Mouse (Mus musculus) hindbrain, embryonic 14.5 days (tissue): ENCODE results near the gene 4931428F04Rik. TPM values are rescaled to one million over a fixed set of nuclear protein-coding genes. Genes with fewer than 3 reads are reported as not detected.
"Not testable (repeated sequence)": the region's sequence is repeated elsewhere in the genome, so short reads cannot be mapped to it uniquely, and the experiment has no call there.

Experiments used
- ATAC-seq: fragments of 200-750 bp; cut with Nextera tagmentation; 2 replicates; pipeline ENCODE4 v1.8.0; 2017; ENCODE audit warnings: moderate number of reproducible peaks, mild to moderate bottlenecking, moderate TSS enrichment, moderate library complexity; ENCODE audit not compliant: low FRiP score
- DNase-seq: peaks from one replicate; pipeline ENCODE4 v3.0.0-alpha.2; 2015; ENCODE audit warnings: low spot score
- H3K27ac ChIP-seq: fragments of 300-500 bp; sonication (generic); 2 replicates; pipeline ENCODE4 v1.5.1; 2014; ENCODE audit warnings: mild to moderate bottlenecking, moderate library complexity
- H3K27me3 ChIP-seq: fragments of 300-500 bp; sonication (generic); 2 replicates; pipeline ENCODE4 v1.6.1; 2014; ENCODE audit warnings: mild to moderate bottlenecking, low read length, mixed read lengths; ENCODE audit not compliant: control insufficient read depth, insufficient read depth
- H3K36me3 ChIP-seq: fragments of 300-500 bp; sonication (generic); replicated peaks from 2 replicates; pipeline ENCODE4 v1.6.1; 2014; ENCODE audit not compliant: control insufficient read depth, insufficient read depth
- H3K4me1 ChIP-seq: fragments of 300-500 bp; sonication (generic); replicated peaks from 2 replicates; pipeline ENCODE4 v1.6.1; 2014; ENCODE audit warnings: antibody characterized with exemption, low read length, mixed read lengths; ENCODE audit not compliant: control insufficient read depth, insufficient read depth
- H3K4me2 ChIP-seq: fragments of 300-500 bp; sonication (generic); replicated peaks from 2 replicates; pipeline ENCODE4 v1.6.1; 2014; ENCODE audit warnings: mild to moderate bottlenecking, moderate library complexity
- H3K4me3 ChIP-seq: fragments of 300-500 bp; sonication (generic); replicated peaks from 2 replicates; pipeline ENCODE4 v1.5.1; 2014; ENCODE audit warnings: mild to moderate bottlenecking, low read length
- H3K9ac ChIP-seq: fragments of 300-500 bp; sonication (generic); 2 replicates; pipeline ENCODE4 v1.6.1; 2014
- H3K9me3 ChIP-seq: fragments of 300-500 bp; sonication (generic); 2 replicates; pipeline ENCODE4 v1.6.1; 2016; ENCODE audit warnings: low read length; ENCODE audit not compliant: control insufficient read depth
- whole genome bisulfite sequencing: fragments of 180-500 bp; shearing (Covaris S2); extraction: QIAGEN DNeasy Blood & Tissue Kit; methylation state at CpG from one replicate; pipeline ENCODE4 v1.1.7; 2014; 5-methylcytosine and 5-hydroxymethylcytosine counted together
- polyA plus RNA-seq: library from polyadenylated mRNA; unstranded; fragments of >200 nt; fragmentation: Nextera tagmentation; extraction: Ambion mirVana; gene quantifications from 2 replicates; pipeline ENCODE4 v1.2.1, GENCODE M21; 2014

4931428F04Rik gene
- polyA plus RNA-seq, 1 experiment from 2014 or later, result 101 TPM

DNA sequence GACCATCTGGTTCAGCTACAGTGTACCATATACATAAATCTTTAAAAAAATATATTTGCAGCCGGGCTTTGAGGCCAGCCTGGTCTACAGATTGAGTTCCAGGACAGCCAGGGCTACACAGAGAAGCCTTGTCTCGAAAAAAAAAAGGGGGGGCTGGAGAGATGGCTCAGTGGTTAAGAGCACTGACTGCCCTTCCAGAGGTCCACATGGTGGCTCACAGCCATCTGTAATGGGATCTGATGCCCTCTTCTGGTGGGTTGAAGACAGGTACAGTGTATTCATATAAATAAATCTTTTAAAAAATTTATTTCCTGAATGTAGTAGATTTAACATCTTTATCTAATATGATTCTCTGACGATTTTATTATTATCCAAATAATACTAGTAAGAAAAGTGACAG is 2.1 kb upstream of the 4931428F04Rik start:
- 60% methylated on average over 3 of the region's 3 CpGs for WGBS
- not testable (repeated sequence) for H3K4me3 ChIP-seq, H3K9me3 ChIP-seq, H3K9ac ChIP-seq, DNase-seq, H3K4me2 ChIP-seq, H3K27ac ChIP-seq, H3K27me3 ChIP-seq, H3K36me3 ChIP-seq, ATAC-seq
- H3K4me1 ChIP-seq, result peaks cover 29% of the 10 kb centered on the region

DNA sequence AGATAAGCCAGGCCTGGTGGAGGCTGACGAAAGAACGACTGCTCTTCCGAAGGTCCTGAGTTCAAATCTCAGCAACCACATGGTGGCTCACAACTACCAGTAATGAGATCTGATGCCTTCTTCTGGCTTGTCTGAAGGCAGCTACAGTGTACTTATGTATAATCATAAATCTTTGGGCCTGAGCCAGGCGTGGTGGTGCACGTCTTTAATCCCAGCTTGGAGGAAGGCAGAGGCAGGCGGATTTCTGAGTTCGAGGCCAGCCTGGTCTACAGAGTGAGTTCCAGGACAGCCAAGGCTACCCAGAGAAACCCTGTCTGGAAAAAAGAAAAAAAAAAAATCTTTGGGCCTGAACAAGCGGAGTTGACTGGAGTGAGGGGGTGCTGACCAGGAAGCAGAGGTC is 1.7 kb upstream of the 4931428F04Rik start:
- H3K4me1 ChIP-seq, result peaks cover 32% of the 10 kb centered on the region
- H3K27me3 ChIP-seq, DNase-seq, H3K9ac ChIP-seq, ATAC-seq, H3K36me3 ChIP-seq, H3K27ac ChIP-seq, H3K9me3 ChIP-seq, H3K4me2 ChIP-seq: not testable (repeated sequence)
- 0 out of 2 replicates have a peak overlapping the region, but pooled peaks have one; percentile 43 for H3K4me3 ChIP-seq
- WGBS, result 88% methylated on average over 8 of the region's 8 CpGs

DNA sequence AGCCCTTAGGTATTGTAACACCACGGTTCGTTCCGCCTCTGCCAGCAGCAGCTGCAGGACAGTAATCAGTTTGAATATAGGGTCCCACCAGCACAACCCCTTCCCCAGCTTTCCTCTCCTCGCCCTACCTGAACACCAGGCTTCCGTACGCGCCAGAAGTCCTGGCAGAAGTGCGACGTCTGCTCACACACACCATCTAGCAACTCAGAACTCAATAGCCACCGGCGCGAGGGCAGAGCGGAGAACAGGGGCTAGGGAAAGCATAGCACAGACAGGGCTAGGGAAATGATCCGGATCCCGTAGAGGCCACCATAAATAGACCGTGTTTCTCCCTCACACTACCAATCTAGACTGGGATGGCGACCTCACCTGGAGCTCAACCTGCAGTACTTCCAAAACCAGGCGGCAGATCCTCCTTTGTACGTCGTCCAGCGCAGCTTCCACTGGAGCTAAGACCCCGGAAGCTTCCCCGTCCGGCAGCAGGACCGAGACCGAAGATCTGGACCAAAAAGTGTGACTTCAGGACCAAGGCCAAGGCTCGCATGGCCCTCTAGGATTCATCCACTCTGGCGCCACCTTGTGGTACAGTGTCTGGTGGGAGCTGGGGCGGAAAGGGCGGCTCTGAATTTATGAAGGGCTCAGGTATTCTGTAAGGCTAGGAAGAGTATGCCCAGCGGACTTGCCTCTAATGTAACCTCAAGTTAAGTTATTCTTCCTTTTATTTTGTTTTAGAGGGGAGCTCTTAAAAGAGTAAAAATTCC is 1.1 kb upstream of the 4931428F04Rik start:
- H3K9me3 ChIP-seq, result no peaks in the 10 kb centered on the region
- peak overlapping the region; percentile 50; the same call in 1 of the 2 replicates for H3K9ac ChIP-seq
- ATAC-seq (no peak), DNase-seq (peak; percentile 84)
- peaks cover 8% of the 10 kb centered on the region; the same call in 1 of the 2 replicates for H3K36me3 ChIP-seq
- H3K4me3 ChIP-seq, result peak overlapping the region; percentile 43
- H3K4me1 ChIP-seq, result peaks cover 39% of the 10 kb centered on the region
- peak overlapping the region; percentile 66 for H3K4me2 ChIP-seq
- WGBS, result 5% methylated on average over 31 of the region's 31 CpGs
- no peak overlapping the region for H3K27ac ChIP-seq
- 0 out of 2 replicates have a peak, but pooled peaks cover 8% of the 10 kb centered on the region for H3K27me3 ChIP-seq

DNA sequence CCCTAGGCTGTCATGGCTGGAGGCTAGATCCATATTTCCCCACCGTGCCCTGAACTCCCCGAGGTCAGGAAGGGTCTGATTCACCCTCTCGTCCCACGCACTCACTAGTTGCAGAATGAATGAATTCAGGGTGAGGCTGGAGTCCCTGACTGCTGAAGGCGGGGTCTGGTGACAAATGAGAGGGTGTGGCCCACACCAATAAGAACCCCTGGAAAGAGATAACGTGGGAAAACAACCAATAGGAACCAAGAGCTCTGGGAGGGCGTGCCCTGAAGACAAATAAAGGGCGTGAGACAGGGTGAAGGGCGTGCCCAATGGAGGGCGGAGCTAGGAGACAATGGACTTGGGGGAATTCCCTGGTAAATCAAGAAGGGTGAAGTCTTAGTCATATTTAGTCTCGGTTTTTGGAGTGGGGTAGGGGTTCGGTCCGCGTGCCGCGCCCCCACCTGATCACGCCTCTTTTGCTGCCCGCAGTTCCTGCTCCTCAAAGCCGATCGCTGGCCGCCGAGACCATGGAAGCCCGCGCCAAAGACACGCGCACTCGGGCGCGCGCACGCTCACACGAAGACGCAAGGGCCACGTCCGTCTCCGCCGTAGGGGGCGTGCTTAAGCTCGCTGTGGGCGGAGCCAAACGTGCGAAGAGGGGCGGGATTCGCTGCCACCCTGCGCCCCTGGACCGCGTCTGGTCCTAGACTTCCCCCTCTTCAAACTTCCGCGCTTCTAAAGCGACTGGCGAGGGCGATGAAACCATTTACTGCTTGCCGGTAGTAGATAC is 519 bp downstream of the 4931428F04Rik start:
- peak; percentile 93 for ATAC-seq
- DNase-seq, result peak; percentile 99
- H3K9ac ChIP-seq, result peak overlapping the region; percentile 50
- under 1% methylated on average over 53 of the region's 53 CpGs for WGBS
- H3K27me3 ChIP-seq, result 0 out of 2 replicates have a peak, but pooled peaks cover 8% of the 10 kb centered on the region
- no peaks in the 10 kb centered on the region for H3K9me3 ChIP-seq
- H3K4me2 ChIP-seq, result peak overlapping the region; percentile 66
- peaks cover 22% of the 10 kb centered on the region for H3K36me3 ChIP-seq
- peak overlapping the region; percentile 89 for H3K27ac ChIP-seq
- H3K4me3 ChIP-seq, result peak overlapping the region; percentile 43
- H3K4me1 ChIP-seq, result peaks cover 42% of the 10 kb centered on the region

DNA sequence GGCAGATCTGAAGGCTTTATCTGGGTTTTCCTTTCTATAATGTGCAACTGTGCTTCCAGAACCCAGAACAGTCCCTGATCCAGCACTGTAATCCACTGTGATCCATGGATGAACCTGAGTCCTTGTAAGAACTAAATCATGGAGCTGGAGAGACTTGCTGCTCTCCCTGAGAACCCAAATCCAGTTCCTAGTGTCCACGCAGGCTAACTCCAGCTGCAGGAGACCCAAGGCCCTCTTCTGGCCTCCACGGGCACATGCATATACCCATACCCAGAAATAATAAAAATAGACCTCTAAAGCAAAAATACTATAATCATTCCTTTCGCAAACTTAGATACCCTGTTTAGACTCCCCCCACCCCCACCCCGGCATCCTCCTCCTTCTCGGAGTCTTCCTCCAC is 1.4 kb downstream of the 4931428F04Rik start:
- H3K9ac ChIP-seq, result peak overlapping the region; percentile 50
- peak overlapping the region; percentile 89 for H3K27ac ChIP-seq
- WGBS, result 85% methylated on average over 5 of the region's 5 CpGs
- peak overlapping the region; percentile 43 for H3K4me3 ChIP-seq
- peak overlapping the region; percentile 66 for H3K4me2 ChIP-seq
- H3K27me3 ChIP-seq, result 0 out of 2 replicates have a peak, but pooled peaks cover 8% of the 10 kb centered on the region
- no peaks in the 10 kb centered on the region for H3K9me3 ChIP-seq
- H3K36me3 ChIP-seq, result peaks cover 25% of the 10 kb centered on the region
- no peak for ATAC-seq
- H3K4me1 ChIP-seq, result peaks cover 42% of the 10 kb centered on the region
- DNase-seq, result no peak

DNA sequence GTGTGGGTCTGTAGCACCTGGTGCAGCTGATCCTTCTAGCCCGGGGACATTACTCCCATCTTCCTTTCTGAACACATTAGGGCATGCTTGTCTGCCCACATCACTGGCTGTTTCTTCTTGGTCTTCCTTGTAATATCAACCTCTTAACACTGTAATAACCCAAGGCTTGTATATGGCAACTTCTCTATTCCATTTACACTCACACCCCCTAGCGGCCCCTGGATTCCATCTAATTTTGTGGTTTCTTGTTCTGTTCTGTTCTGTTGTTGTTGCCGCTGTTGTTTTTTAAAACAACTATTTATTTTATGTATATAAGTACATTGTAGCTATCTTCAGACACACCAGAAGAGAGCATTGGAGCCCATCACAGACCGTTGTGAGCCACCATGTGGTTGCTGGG is 2.8 kb downstream of the 4931428F04Rik start:
- WGBS, result 86% methylated on average over 4 of the region's 4 CpGs
- Histone ChIP-seq H3K36me3 (peaks cover 38% of the 10 kb centered on the region), H3K27me3 (0 out of 2 replicates have a peak, but pooled peaks cover 8% of the 10 kb centered on the region), H3K4me2 (peak overlapping the region; percentile 66), H3K9ac (peak overlapping the region; percentile 20; the same call in 1 of the 2 replicates), H3K4me3 (peak overlapping the region; percentile 11), H3K9me3 (no peaks in the 10 kb centered on the region), H3K4me1 (peaks cover 42% of the 10 kb centered on the region), H3K27ac (no peak overlapping the region)
- ATAC-seq (no peak), DNase-seq (no peak)

DNA sequence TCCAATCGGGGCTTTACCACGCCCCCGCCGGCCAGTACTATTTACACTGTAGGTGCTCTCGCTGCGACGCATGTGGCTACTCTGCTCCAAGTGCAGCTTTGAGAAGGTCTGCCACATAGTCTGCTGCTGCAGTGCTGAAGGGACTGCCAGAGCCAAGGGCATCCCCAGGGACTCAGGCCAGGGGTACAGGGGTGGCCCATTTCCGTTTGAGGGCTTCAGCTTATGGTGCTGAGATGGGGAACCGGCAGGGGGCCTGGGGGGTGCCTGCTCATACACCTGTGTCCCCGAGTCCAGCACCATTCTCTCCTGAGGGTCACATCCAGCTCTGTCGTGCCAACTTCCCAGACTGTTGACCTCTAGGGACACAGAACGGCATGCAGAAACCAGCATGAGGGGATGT is 4.2 kb downstream of the 4931428F04Rik start:
- ATAC-seq (no peak), DNase-seq (no peak)
- Histone ChIP-seq H3K27ac (no peak overlapping the region), H3K27me3 (0 out of 2 replicates have a peak, but pooled peaks cover 5% of the 10 kb centered on the region), H3K4me2 (peak overlapping the region; percentile 66; the same call in 1 of the 2 replicates), H3K4me3 (no peak overlapping the region), H3K4me1 (peaks cover 35% of the 10 kb centered on the region), H3K9me3 (no peaks in the 10 kb centered on the region), H3K36me3 (peaks cover 48% of the 10 kb centered on the region), H3K9ac (no peak overlapping the region)
- WGBS, result 36% methylated on average over 12 of the region's 12 CpGs

DNA sequence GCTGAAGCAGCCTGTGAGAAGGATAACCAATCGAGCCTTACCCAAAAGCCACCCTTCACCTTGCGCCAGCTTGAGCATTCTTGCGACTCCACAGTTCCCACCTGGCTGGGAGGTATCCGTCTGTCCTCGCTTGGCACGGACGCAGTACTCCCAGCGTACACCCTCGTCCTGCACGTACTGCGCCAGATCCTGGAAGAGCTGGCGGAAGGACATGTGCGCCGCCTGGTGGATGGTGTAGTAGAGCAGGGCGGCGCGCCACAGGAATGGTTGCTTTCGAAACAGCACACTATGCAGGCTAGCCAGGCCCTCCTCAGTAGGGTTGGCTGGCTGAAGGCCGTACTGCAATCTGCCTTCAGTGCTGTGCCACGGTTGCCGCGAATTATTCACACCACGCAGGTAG is 6.6 kb downstream of the 4931428F04Rik start:
- WGBS, result 28% methylated on average over 23 of the region's 23 CpGs
- no peak for ATAC-seq
- H3K4me1 ChIP-seq, result peaks cover 33% of the 10 kb centered on the region
- H3K27me3 ChIP-seq, result peaks cover 24% of the 10 kb centered on the region
- no peak for DNase-seq
- H3K27ac ChIP-seq, result no peak overlapping the region
- no peak overlapping the region for H3K4me3 ChIP-seq
- H3K9ac ChIP-seq, result no peak overlapping the region
- no peaks in the 10 kb centered on the region for H3K9me3 ChIP-seq
- H3K36me3 ChIP-seq, result peaks cover 57% of the 10 kb centered on the region
- H3K4me2 ChIP-seq, result no peak overlapping the region

DNA sequence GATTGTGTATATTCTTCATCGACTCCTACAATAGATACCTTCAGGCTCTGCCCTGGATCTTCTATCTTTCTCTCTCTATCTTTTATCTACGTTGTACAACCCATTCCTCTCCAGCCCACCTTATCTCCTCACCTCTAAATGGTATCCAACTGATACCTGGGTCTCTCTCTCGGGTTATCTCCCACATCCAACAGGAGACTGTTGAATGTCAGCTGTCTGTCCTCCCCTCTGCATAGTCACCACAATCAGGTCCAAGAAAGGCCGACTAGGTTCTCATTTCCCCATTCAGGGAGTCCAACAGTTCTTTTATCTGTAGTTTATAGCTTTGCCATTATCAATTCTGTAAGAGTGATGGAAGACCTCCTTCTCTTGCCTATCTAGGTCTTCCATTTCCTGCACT is 7.4 kb downstream of the 4931428F04Rik start:
- no peak for DNase-seq

More for the DNA sequence above, 7.4 kb downstream of the 4931428F04Rik start:
- no peak for ATAC-seq
- Histone ChIP-seq H3K4me2 (no peak overlapping the region), H3K9ac (no peak overlapping the region), H3K27ac (no peak overlapping the region), H3K27me3 (peaks cover 33% of the 10 kb centered on the region), H3K4me3 (no peak overlapping the region), H3K9me3 (no peaks in the 10 kb centered on the region), H3K4me1 (peaks cover 26% of the 10 kb centered on the region), H3K36me3 (peaks cover 57% of the 10 kb centered on the region)
- WGBS, result 90% methylated on average over 4 of the region's 4 CpGs
